Mouse (Mus musculus): ENCODE data around the gene Tmem9.

GRCm38 (mm10) chr1:136077656-136078055 lies 69.7 kb downstream of the Tmem9 start:
- no peak for TF ChIP-seq POLR2A (IDR thresholded peaks at IDR 0.05; ENCODE audit: low read depth, low read length)
- no peak for TF ChIP-seq CTCF (IDR thresholded peaks at IDR 0.05; ENCODE audit: extremely low read depth, insufficient read length, insufficient replicate concordance, low read depth, low read length)
